Mouse (Mus musculus) testis, adult 2 months (tissue): Measurements from ENCODE around the gene Ctnna3.

Source experiments
- CTCF ChIP-seq: fragments of 200-500 bp; IDR thresholded peaks from 2 replicates; pipeline ENCODE4 v1.5.1; 2012; ENCODE audit warnings: low read depth, mild to moderate bottlenecking, inconsistent platforms, low read length, moderate library complexity; ENCODE audit not compliant: control insufficient read depth, insufficient read depth, insufficient replicate concordance
- POLR2A ChIP-seq: fragments of 200-500 bp; IDR thresholded peaks from 2 replicates; pipeline ENCODE4 v1.6.1; 2012; ENCODE audit warnings: low read depth, mild to moderate bottlenecking, inconsistent platforms, low read length, moderate library complexity; ENCODE audit not compliant: control insufficient read depth

GRCm38 (mm10) chr10:63933946-63934345 lies 504.0 kb downstream of the Ctnna3 start:
- TF ChIP-seq CTCF (no peak), POLR2A (no peak)
